Mouse (Mus musculus) liver, adult 2 months (tissue): ENCODE results near the gene Unc50. TPM values are rescaled to one million over a fixed set of nuclear protein-coding genes. Genes with fewer than 3 reads are reported as not detected.

ENCODE experiments used
- DNase-seq: peaks from one replicate; pipeline ENCODE4 v3.0.0-alpha.2; 2011; ENCODE audit warnings: low read depth, low spot score; ENCODE audit errors: extremely low read depth
- H3K27ac ChIP-seq: fragments of 200-500 bp; replicated peaks from 2 replicates; pipeline ENCODE4 v1.5.1; 2012; ENCODE audit warnings: low read depth, mild to moderate bottlenecking, control low read depth, inconsistent platforms, low read length; ENCODE audit not compliant: insufficient read depth
- H3K27me3 ChIP-seq: fragments of 200-500 bp; 2 replicates; pipeline ENCODE4 v1.6.1; 2012; ENCODE audit warnings: mild to moderate bottlenecking, moderate library complexity, low read length, inconsistent platforms; ENCODE audit not compliant: control insufficient read depth, insufficient read depth
- H3K36me3 ChIP-seq: fragments of 200-500 bp; 2 replicates; pipeline ENCODE4 v1.6.1; 2012; ENCODE audit warnings: low read length, inconsistent platforms; ENCODE audit not compliant: control insufficient read depth, insufficient read depth
- H3K4me1 ChIP-seq: fragments of 200-500 bp; 2 replicates; pipeline ENCODE4 v1.6.1; 2011; ENCODE audit warnings: low read length; ENCODE audit not compliant: control insufficient read depth, insufficient read depth
- H3K4me3 ChIP-seq: fragments of 200-500 bp; 2 replicates; pipeline ENCODE4 v1.5.1; 2011; ENCODE audit warnings: low read depth, mild to moderate bottlenecking, control low read depth, low read length, moderate library complexity; ENCODE audit not compliant: insufficient read depth
- H3K79me2 ChIP-seq: fragments of 200-500 bp; 2 replicates; pipeline ENCODE4 v1.6.1; 2012; ENCODE audit warnings: inconsistent platforms, mild to moderate bottlenecking, low read length, moderate library complexity; ENCODE audit not compliant: control insufficient read depth, insufficient read depth
- H3K9ac ChIP-seq: fragments of 200-500 bp; 2 replicates; pipeline ENCODE4 v1.6.1; 2012; ENCODE audit warnings: low read depth, mild to moderate bottlenecking, control low read depth, inconsistent platforms, low read length
- CTCF ChIP-seq: fragments of 200-500 bp; IDR thresholded peaks from 2 replicates; pipeline ENCODE4 v1.5.1; 2011; ENCODE audit warnings: low read depth, low read length, control low read depth
- POLR2A ChIP-seq: fragments of 200-500 bp; IDR thresholded peaks from 2 replicates; pipeline ENCODE4 v1.6.1; 2011; ENCODE audit warnings: low read length, control low read depth; ENCODE audit not compliant: insufficient read depth; ENCODE audit errors: extremely low read depth
- WGBS: fragments of 180-500 bp; shearing (Covaris S2); methylation state at CpG from one replicate; pipeline ENCODE4 v1.1.7; 2018; 5-methylcytosine and 5-hydroxymethylcytosine counted together
- polyA plus RNA-seq: library from polyadenylated mRNA; depleted of rRNA; stranded (reverse); fragments of >200 nt; gene quantifications from 2 replicates; pipeline ENCODE4 v1.2.3, GENCODE M21; 2012
- total RNA-seq: library from RNA; depleted of rRNA; stranded (reverse); fragments of >200 nt; gene quantifications from 2 replicates; pipeline ENCODE4 v1.2.3, GENCODE M21; 2014

Gene Unc50
- total and polyA plus RNA-seq, 2 experiments: 38.1 to 51.4 TPM

- H3K27ac ChIP-seq: no peak overlapping the region
- DNase-seq: no peak
- H3K79me2 ChIP-seq: no peaks in the 10 kb centered on the region
- no peak for TF ChIP-seq POLR2A
- TF ChIP-seq CTCF: no peak
- H3K9ac ChIP-seq: no peak overlapping the region
- no peak overlapping the region for H3K4me3 ChIP-seq
- peaks cover 6% of the 10 kb centered on the region; the same call in 1 of the 2 replicates for H3K36me3 ChIP-seq
- H3K4me1 ChIP-seq: no peaks in the 10 kb centered on the region
- WGBS: 89% methylated on average over 8 of the region's 8 CpGs
- H3K27me3 ChIP-seq: no peaks in the 10 kb centered on the region
These were observed 21.9 kb upstream of the Unc50 start for GRCm38 (mm10) chr1:37408059-37408458.

- Histone ChIP-seq H3K4me1 (no peaks in the 10 kb centered on the region), H3K4me3 (no peak overlapping the region), H3K36me3 (peaks cover 6% of the 10 kb centered on the region; the same call in 1 of the 2 replicates), H3K9ac (no peak overlapping the region), H3K27me3 (no peaks in the 10 kb centered on the region), H3K27ac (no peak overlapping the region), H3K79me2 (no peaks in the 10 kb centered on the region)
- 83% methylated on average over 3 of the region's 3 CpGs for WGBS
- TF ChIP-seq CTCF (no peak), POLR2A (no peak)
- no peak for DNase-seq
These were observed 21.3 kb upstream of the Unc50 start for GRCm38 (mm10) chr1:37408678-37409077.

GRCm38 (mm10) chr1:37409647-37410046 is 20.3 kb upstream of the Unc50 start:
- Histone ChIP-seq H3K36me3 (peaks cover 6% of the 10 kb centered on the region; the same call in 1 of the 2 replicates), H3K79me2 (no peaks in the 10 kb centered on the region), H3K4me3 (no peak overlapping the region), H3K4me1 (no peaks in the 10 kb centered on the region), H3K27ac (no peak overlapping the region), H3K27me3 (no peaks in the 10 kb centered on the region), H3K9ac (no peak overlapping the region)
- TF ChIP-seq CTCF (no peak), POLR2A (no peak)
- DNase-seq: no peak

- no peaks in the 10 kb centered on the region for H3K27me3 ChIP-seq
- H3K36me3 ChIP-seq: peaks cover 18% of the 10 kb centered on the region
- WGBS: 80% methylated on average over 1 of the region's 1 CpGs
- TF ChIP-seq CTCF: no peak
- no peak for TF ChIP-seq POLR2A
- H3K27ac ChIP-seq: no peak overlapping the region
- H3K9ac ChIP-seq: no peak overlapping the region
- DNase-seq: no peak
- H3K4me1 ChIP-seq: peaks cover 2% of the 10 kb centered on the region; the same call in 1 of the 2 replicates
- no peak overlapping the region for H3K4me3 ChIP-seq
- no peaks in the 10 kb centered on the region; the same call in 1 of the 2 replicates for H3K79me2 ChIP-seq
These were observed 14.5 kb upstream of the Unc50 start for GRCm38 (mm10) chr1:37415394-37415793.

- TF ChIP-seq POLR2A: no peak
- peak; percentile 90 for TF ChIP-seq CTCF
- peaks cover 23% of the 10 kb centered on the region for H3K36me3 ChIP-seq
- H3K9ac ChIP-seq: no peak overlapping the region
- peaks cover 2% of the 10 kb centered on the region; the same call in 1 of the 2 replicates for H3K4me1 ChIP-seq
- H3K4me3 ChIP-seq: no peak overlapping the region
- DNase-seq: no peak
- no peak overlapping the region for H3K27ac ChIP-seq
- H3K27me3 ChIP-seq: no peaks in the 10 kb centered on the region
- peaks cover 3% of the 10 kb centered on the region; the same call in 1 of the 2 replicates for H3K79me2 ChIP-seq
- WGBS: 98% methylated on average over 1 of the region's 1 CpGs
These were observed 10.5 kb upstream of the Unc50 start for GRCm38 (mm10) chr1:37419420-37419819.

GRCm38 (mm10) chr1:37427144-37427875 is 2.6 kb upstream of the Unc50 start:
- Histone ChIP-seq H3K79me2 (peaks cover 19% of the 10 kb centered on the region; the same call in 1 of the 2 replicates), H3K27ac (no peak overlapping the region), H3K27me3 (no peaks in the 10 kb centered on the region), H3K4me3 (no peak overlapping the region), H3K4me1 (peaks cover 12% of the 10 kb centered on the region), H3K36me3 (peaks cover 13% of the 10 kb centered on the region), H3K9ac (no peak overlapping the region)
- no peak for DNase-seq
- 93% methylated on average over 8 of the region's 8 CpGs for WGBS
- TF ChIP-seq POLR2A (no peak), CTCF (no peak)
